Comparison of ENCODE assay signal across 1 mouse cellular context in the genomic region with DNA sequence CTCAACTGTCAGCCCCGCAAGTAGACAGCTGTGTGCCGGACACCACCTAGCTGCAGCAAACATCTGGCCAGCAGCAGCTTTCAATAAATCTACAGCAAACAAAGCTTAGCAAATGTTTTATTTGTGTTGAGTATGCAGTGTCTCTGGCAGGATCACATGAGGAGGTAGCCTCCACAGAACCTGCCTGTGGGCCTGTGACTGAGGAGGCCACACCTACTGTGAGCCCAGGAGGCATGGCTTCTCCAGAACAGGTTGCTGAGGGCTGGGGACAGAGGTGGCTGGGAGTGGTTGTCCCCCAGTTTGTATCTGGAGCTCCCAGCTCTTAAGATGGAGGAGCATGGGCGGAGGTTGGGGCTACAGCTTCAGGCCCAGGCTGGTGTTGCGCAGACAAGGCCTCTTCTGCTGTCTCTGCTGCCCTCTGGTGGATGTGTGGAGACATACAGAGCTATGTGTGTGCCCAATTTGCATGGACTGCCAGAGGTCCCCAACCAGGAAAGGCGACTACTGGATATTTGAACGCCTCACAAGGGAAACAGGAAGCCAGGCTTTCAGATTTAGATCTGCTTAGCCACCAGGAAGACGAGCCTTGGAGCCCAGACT.
TF ChIP-seq lines count a peak whose summit lies in the region.

No protein-coding gene starts in this region.

TF ChIP-seq in C2C12, 6 proteins besides CTCF, POLR2A, EP300 and RAD21:
- TF ChIP-seq MYOD1 (IDR thresholded peaks at IDR 0.05; ENCODE audit: control insufficient read depth, insufficient read length, low read depth) (no peak), FOSL1 (IDR thresholded peaks at IDR 0.05; ENCODE audit: insufficient read depth, low read length, poor library complexity, severe bottlenecking) (no peak), USF1 (IDR thresholded peaks at IDR 0.05; ENCODE audit: low read depth) (no peak), MAX (IDR thresholded peaks at IDR 0.05) (no peak), MYOG (IDR thresholded peaks at IDR 0.05; ENCODE audit: control insufficient read depth, extremely low read depth, insufficient read length) (no peak), CEBPB (IDR thresholded peaks at IDR 0.05; ENCODE audit: low read depth) (no peak)
